Mouse (Mus musculus): ENCODE data around the gene Ppid. TPM values are rescaled to one million over a fixed set of nuclear protein-coding genes. Genes with fewer than 3 reads are reported as not detected.

Gene Ppid
- total and polyA plus RNA-seq, 3 experiments = 203 to 254 TPM; not detected in 1

DNA sequence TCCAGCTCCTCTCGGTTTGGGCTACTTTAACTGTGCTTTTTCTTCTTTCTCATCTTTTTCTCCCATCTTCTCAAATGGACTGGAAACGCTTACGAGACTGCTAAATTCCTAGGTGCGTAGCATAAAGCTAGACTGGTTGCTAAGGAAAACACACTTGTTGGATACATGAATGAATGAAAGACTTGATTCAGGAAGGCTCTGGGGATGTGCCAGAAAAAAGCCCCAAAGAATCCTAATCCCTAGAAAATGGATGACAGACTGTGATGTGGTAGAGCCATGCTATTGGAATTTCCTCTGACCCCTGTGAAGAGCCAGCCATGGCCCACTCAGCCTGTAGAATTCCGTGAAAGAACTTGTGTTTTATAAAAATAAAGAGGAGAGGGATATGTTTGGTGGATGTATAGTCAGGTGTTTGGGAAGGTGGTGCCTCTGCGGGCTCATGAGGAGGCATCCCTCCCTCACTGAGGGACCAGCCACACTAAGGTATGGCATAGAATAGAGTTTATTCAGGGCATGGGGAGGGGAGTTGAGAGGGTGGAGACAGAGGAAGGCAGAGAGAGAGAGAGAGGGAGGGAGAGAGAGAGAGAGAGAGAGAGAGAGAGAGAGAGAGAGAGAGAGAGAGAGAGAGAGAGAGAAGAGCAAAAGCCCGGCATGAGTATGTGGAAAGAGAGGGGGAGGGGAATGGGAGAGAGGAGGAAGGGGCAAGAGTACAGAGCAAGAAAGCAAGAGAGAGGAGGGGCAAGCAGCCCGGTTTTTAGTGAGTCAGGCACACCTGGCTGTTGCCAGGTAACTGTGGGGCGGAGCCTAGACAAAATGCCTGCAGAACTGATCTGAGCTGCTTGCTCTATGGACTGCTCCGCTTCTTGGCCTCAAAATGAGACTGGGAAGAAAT is 15.3 kb upstream of the Ppid start:
- Histone ChIP-seq H3K4me1 (ENCODE audit: control insufficient read depth in 1 of 2, insufficient read depth in 2 of 2, low read length in 2 of 2) (peaks cover 14 to 15% of the 10 kb centered on the region in 2 experiments), H3K9me3 (replicated peaks; ENCODE audit: insufficient read depth, low read length) (no peaks in the 10 kb centered on the region), H3K9ac (ENCODE audit: control insufficient read depth, low read depth, low read length, poor library complexity, severe bottlenecking) (no peak overlapping the region), H3K27ac (ENCODE audit: control insufficient read depth, low read depth, low read length) (no peak overlapping the region), H3K79me2 (ENCODE audit: control insufficient read depth, insufficient read depth, low read length, poor library complexity) (no peaks in the 10 kb centered on the region), H3K27me3 (ENCODE audit: control insufficient read depth in 1 of 2, insufficient read depth in 2 of 2, low read length in 2 of 2) (no peaks in the 10 kb centered on the region), H3K4me3 (ENCODE audit: control insufficient read depth in 1 of 2, insufficient read depth in 1 of 2, low read depth in 2 of 2, low read length in 2 of 2) (no peak overlapping the region), H3K36me3 (ENCODE audit: control insufficient read depth in 1 of 2, insufficient read depth in 2 of 2, low read length in 2 of 2) (peaks cover 0 to 17% of the 10 kb centered on the region in 2 experiments; a peak in 2 of 4 replicates)
- no peak for DNase-seq (ENCODE audit: low read depth, low spot score)
- no peak for TF ChIP-seq NELFE (IDR thresholded peaks at IDR 0.05; ENCODE audit: low read depth, low read length)
- no peak for TF ChIP-seq SIN3A (IDR thresholded peaks at IDR 0.05; ENCODE audit: low read length)
- TF ChIP-seq MAFK (IDR thresholded peaks at IDR 0.05; ENCODE audit: borderline replicate concordance, low read depth, low read length) = no peak
- TF ChIP-seq BHLHE40 (IDR thresholded peaks at IDR 0.05; ENCODE audit: borderline replicate concordance, low read depth, low read length) = no peak
- TF ChIP-seq ZC3H11A (IDR thresholded peaks at IDR 0.05; ENCODE audit: low read depth, low read length) = no peak
- no peak for TF ChIP-seq RAD21 (IDR thresholded peaks at IDR 0.05; ENCODE audit: low read depth, low read length)
- TF ChIP-seq CTCF (IDR thresholded peaks at IDR 0.05 in 2 of 3, conservative IDR thresholded peaks at IDR 0.05 in 1 of 3; ENCODE audit: control insufficient read depth in 1 of 3, insufficient read depth in 1 of 3, low read depth in 2 of 3, low read length in 3 of 3, poor library complexity in 1 of 3, severe bottlenecking in 1 of 3) = no peak

DNA sequence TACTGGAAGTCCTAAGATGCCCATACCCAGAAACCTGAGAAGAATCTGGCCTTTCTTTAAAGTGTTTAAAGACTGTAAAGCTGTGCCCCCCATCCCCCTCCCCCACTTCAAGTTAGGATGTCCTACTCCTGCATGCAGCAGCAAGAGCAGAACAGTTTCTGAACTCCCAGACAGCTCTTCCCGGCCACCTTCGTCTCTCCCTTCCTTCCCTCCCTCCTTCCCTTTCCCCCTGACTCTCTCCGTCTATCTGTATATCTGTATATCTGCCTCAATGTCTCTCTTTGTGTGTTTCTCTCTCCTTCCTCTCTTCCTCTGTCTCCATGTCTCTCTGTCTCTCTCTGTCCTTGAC is 14.7 kb upstream of the Ppid start:
- no peaks in the 10 kb centered on the region for H3K27me3 ChIP-seq (ENCODE audit: control insufficient read depth in 1 of 2, insufficient read depth in 2 of 2, low read length in 2 of 2)
- no peaks in the 10 kb centered on the region for H3K79me2 ChIP-seq (ENCODE audit: control insufficient read depth, insufficient read depth, low read length, poor library complexity)
- TF ChIP-seq MYC (IDR thresholded peaks at IDR 0.05; ENCODE audit: low read depth, low read length) (no peak), GATA1 (IDR thresholded peaks at IDR 0.05; ENCODE audit: low read depth, low read length) (no peak), CTCF (IDR thresholded peaks at IDR 0.05 in 2 of 3, conservative IDR thresholded peaks at IDR 0.05 in 1 of 3; ENCODE audit: control insufficient read depth in 1 of 3, insufficient read depth in 1 of 3, low read depth in 2 of 3, low read length in 3 of 3, poor library complexity in 1 of 3, severe bottlenecking in 1 of 3) (no peak), TAL1 (IDR thresholded peaks at IDR 0.05; ENCODE audit: low read length) (no peak), ZC3H11A (IDR thresholded peaks at IDR 0.05; ENCODE audit: low read depth, low read length) (no peak), USF2 (IDR thresholded peaks at IDR 0.05; ENCODE audit: borderline replicate concordance in 1 of 2, insufficient read depth in 1 of 2, low read depth in 1 of 2, low read length in 2 of 2) (no peak), POLR2A (IDR thresholded peaks at IDR 0.05; ENCODE audit: control insufficient read depth in 1 of 2, insufficient read depth in 1 of 2, low read depth in 1 of 2, low read length in 2 of 2, poor library complexity in 1 of 2) (no peak)
- H3K36me3 ChIP-seq (ENCODE audit: control insufficient read depth in 1 of 2, insufficient read depth in 2 of 2, low read length in 2 of 2) = peaks cover 0 to 18% of the 10 kb centered on the region in 2 experiments; a peak in 2 of 4 replicates
- no peak for DNase-seq (ENCODE audit: low read depth, low spot score)
- H3K9ac ChIP-seq (ENCODE audit: control insufficient read depth, low read depth, low read length, poor library complexity, severe bottlenecking) = no peak overlapping the region
- peaks cover 14 to 16% of the 10 kb centered on the region in 2 experiments for H3K4me1 ChIP-seq (ENCODE audit: control insufficient read depth in 1 of 2, insufficient read depth in 2 of 2, low read length in 2 of 2)
- H3K4me3 ChIP-seq (ENCODE audit: control insufficient read depth in 1 of 2, insufficient read depth in 1 of 2, low read depth in 2 of 2, low read length in 2 of 2) = no peak overlapping the region
- H3K9me3 ChIP-seq (replicated peaks; ENCODE audit: insufficient read depth, low read length) = no peaks in the 10 kb centered on the region
- H3K27ac ChIP-seq (ENCODE audit: control insufficient read depth, low read depth, low read length) = no peak overlapping the region

DNA sequence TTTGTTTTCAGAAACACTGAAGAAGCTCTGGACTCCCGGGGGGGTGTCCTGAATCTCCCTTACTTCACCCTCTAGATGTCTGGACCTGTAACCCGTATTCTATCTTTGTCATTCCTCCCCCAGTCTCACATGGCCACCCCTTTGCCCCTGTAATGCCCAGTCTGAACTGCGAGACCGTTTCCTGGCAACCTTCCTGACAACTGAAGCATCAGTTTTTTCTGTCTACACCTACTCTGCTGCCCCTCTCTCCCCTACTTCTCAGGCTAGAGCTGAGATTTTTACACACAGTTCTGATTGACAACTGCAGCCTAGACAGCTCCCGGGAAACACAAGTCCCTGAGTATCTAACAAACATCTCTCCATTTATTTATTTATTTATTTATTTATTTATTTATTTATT is 14.3 kb upstream of the Ppid start:
- Histone ChIP-seq H3K27ac (ENCODE audit: control insufficient read depth, low read depth, low read length) (no peak overlapping the region), H3K79me2 (ENCODE audit: control insufficient read depth, insufficient read depth, low read length, poor library complexity) (no peaks in the 10 kb centered on the region), H3K4me1 (ENCODE audit: control insufficient read depth in 1 of 2, insufficient read depth in 2 of 2, low read length in 2 of 2) (peaks cover 14 to 16% of the 10 kb centered on the region in 2 experiments), H3K27me3 (ENCODE audit: control insufficient read depth in 1 of 2, insufficient read depth in 2 of 2, low read length in 2 of 2) (no peaks in the 10 kb centered on the region), H3K9ac (ENCODE audit: control insufficient read depth, low read depth, low read length, poor library complexity, severe bottlenecking) (no peak overlapping the region), H3K9me3 (replicated peaks; ENCODE audit: insufficient read depth, low read length) (no peaks in the 10 kb centered on the region), H3K4me3 (ENCODE audit: control insufficient read depth in 1 of 2, insufficient read depth in 1 of 2, low read depth in 2 of 2, low read length in 2 of 2) (no peak overlapping the region), H3K36me3 (ENCODE audit: control insufficient read depth in 1 of 2, insufficient read depth in 2 of 2, low read length in 2 of 2) (peaks cover 0 to 18% of the 10 kb centered on the region in 2 experiments; a peak in 2 of 4 replicates)
- TF ChIP-seq TBP (IDR thresholded peaks at IDR 0.05; ENCODE audit: low read depth, low read length) (no peak), USF2 (IDR thresholded peaks at IDR 0.05; ENCODE audit: borderline replicate concordance in 1 of 2, insufficient read depth in 1 of 2, low read depth in 1 of 2, low read length in 2 of 2) (no peak), NELFE (IDR thresholded peaks at IDR 0.05; ENCODE audit: low read depth, low read length) (no peak), RCOR1 (IDR thresholded peaks at IDR 0.05; ENCODE audit: low read depth, low read length) (no peak)
- no peak for DNase-seq (ENCODE audit: low read depth, low spot score)

All from MEL (cell line).